Mouse (Mus musculus) forebrain, embryonic 15.5 days (tissue): ENCODE results near the gene Fbxo11. TPM values are rescaled to one million over a fixed set of nuclear protein-coding genes. Genes with fewer than 3 reads are reported as not detected.

Source experiments
- polyA plus RNA-seq: library from polyadenylated mRNA; unstranded; fragments of >200 nt; fragmentation: Nextera tagmentation; extraction: Ambion mirVana; gene quantifications from 2 replicates; pipeline ENCODE4 v1.2.1, GENCODE M21; 2015

Gene Fbxo11
- polyA plus RNA-seq, 1 experiment from 2014 or later: 35.8 TPM

Other genes with a start within 250 kb of the Fbxo11 start
- not detected in 2 replicates for gene Rpl36-ps4, start 144.3 kb downstream of the Fbxo11 start, polyA plus RNA-seq
- 42.7 and 43.0 TPM in 2 replicates for gene Msh6, start 90.2 kb downstream of the Fbxo11 start, polyA plus RNA-seq